Mouse (Mus musculus): ENCODE measurements around the gene Gm20518. TPM values are rescaled to one million over a fixed set of nuclear protein-coding genes. Genes with fewer than 3 reads are reported as not detected.

Gm20518 gene
- polyA plus RNA-seq, 1 experiment from 2014 or later: 0.11 TPM

GRCm38 (mm10) chr16:17833321-17833680 is 58.2 kb downstream of the Gm20518 start:
- Histone ChIP-seq H3K9me3 (ENCODE audit: low read length) (no peaks in the 10 kb centered on the region), H3K4me2 (replicated peaks; ENCODE audit: low read depth, low read length) (peak overlapping the region; percentile 97), H3K27me3 (replicated peaks; ENCODE audit: insufficient read depth, low read length) (peaks cover 49% of the 10 kb centered on the region), H3K9ac (replicated peaks; ENCODE audit: low read depth) (no peak overlapping the region), H3K4me1 (ENCODE audit: insufficient read depth, low read depth, low read length) (peaks cover 5% of the 10 kb centered on the region; the same call in 1 of the 2 replicates), H3K36me3 (ENCODE audit: insufficient read depth, low read length) (no peaks in the 10 kb centered on the region), H3K4me3 (ENCODE audit: low read depth, low read length) (peak overlapping the region; percentile 51), H3K27ac (ENCODE audit: low read length) (no peak overlapping the region)
- TF ChIP-seq CTCF (IDR thresholded peaks at IDR 0.05): no peak
- no peak for TF ChIP-seq EP300 (IDR thresholded peaks at IDR 0.05)
- peak; percentile 33; the same call in 1 of the 2 replicates for ATAC-seq
- DNase-seq (ENCODE audit: low spot score): no peak
- 0% methylated on average over 28 of the region's 37 CpGs for WGBS

GRCm38 (mm10) chr16:17832821-17833220 is 58.6 kb downstream of the Gm20518 start, which contains the start of gene B830017H08Rik:
Gene B830017H08Rik, plus strand, starts transcription at chr16:17833121.
- Histone ChIP-seq H3K27ac (ENCODE audit: low read length) (no peak within 1 kb of the TSS), H3K4me1 (ENCODE audit: insufficient read depth, low read depth, low read length) (peaks cover 5% of the 10 kb centered on the region; the same call in 1 of the 2 replicates), H3K36me3 (ENCODE audit: insufficient read depth, low read length) (no peaks in the 10 kb centered on the region), H3K9ac (replicated peaks; ENCODE audit: low read depth) (no peak within 1 kb of the TSS), H3K9me3 (ENCODE audit: low read length) (no peaks in the 10 kb centered on the region), H3K4me3 (ENCODE audit: low read depth, low read length) (peak within 1 kb of the TSS; percentile 51), H3K27me3 (replicated peaks; ENCODE audit: insufficient read depth, low read length) (peaks cover 49% of the 10 kb centered on the region), H3K4me2 (replicated peaks; ENCODE audit: low read depth, low read length) (peak within 1 kb of the TSS; percentile 97)
- ATAC-seq: no peak
- no peak for DNase-seq (ENCODE audit: low spot score)
- 29% methylated on average over 7 of the region's 7 CpGs for WGBS
- TF ChIP-seq CTCF (IDR thresholded peaks at IDR 0.05) (no peak), EP300 (IDR thresholded peaks at IDR 0.05) (no peak)

- Histone ChIP-seq H3K36me3 (ENCODE audit: insufficient read depth, low read length) (no peaks in the 10 kb centered on the region), H3K27me3 (replicated peaks; ENCODE audit: insufficient read depth, low read length) (peaks cover 49% of the 10 kb centered on the region), H3K4me1 (ENCODE audit: insufficient read depth, low read depth, low read length) (peaks cover 5% of the 10 kb centered on the region; the same call in 1 of the 2 replicates), H3K4me3 (ENCODE audit: low read depth, low read length) (no peak overlapping the region), H3K27ac (ENCODE audit: low read length) (no peak overlapping the region), H3K9ac (replicated peaks; ENCODE audit: low read depth) (no peak overlapping the region), H3K4me2 (replicated peaks; ENCODE audit: low read depth, low read length) (no peak overlapping the region), H3K9me3 (ENCODE audit: low read length) (no peaks in the 10 kb centered on the region)
- peak; percentile 52 for TF ChIP-seq CTCF (IDR thresholded peaks at IDR 0.05)
- TF ChIP-seq EP300 (IDR thresholded peaks at IDR 0.05): no peak
- WGBS: 15% methylated on average over 11 of the region's 11 CpGs
- no peak for ATAC-seq
- no peak for DNase-seq (ENCODE audit: low spot score)
Observed at GRCm38 (mm10) chr16:17831781-17832180, 59.7 kb downstream of the Gm20518 start.

- no peak overlapping the region for H3K4me2 ChIP-seq (replicated peaks; ENCODE audit: low read depth, low read length)
- ATAC-seq (no peak), DNase-seq (ENCODE audit: low spot score) (no peak)
- no peak overlapping the region for H3K27ac ChIP-seq (ENCODE audit: low read length)
- H3K4me3 ChIP-seq (ENCODE audit: low read depth, low read length): no peak overlapping the region
- 67% methylated on average over 10 of the region's 10 CpGs for WGBS
- no peaks in the 10 kb centered on the region for H3K9me3 ChIP-seq (ENCODE audit: low read length)
- H3K36me3 ChIP-seq (ENCODE audit: insufficient read depth, low read length): no peaks in the 10 kb centered on the region
- peaks cover 5% of the 10 kb centered on the region; the same call in 1 of the 2 replicates for H3K4me1 ChIP-seq (ENCODE audit: insufficient read depth, low read depth, low read length)
- H3K9ac ChIP-seq (replicated peaks; ENCODE audit: low read depth): no peak overlapping the region
- TF ChIP-seq CTCF (IDR thresholded peaks at IDR 0.05) (no peak), EP300 (IDR thresholded peaks at IDR 0.05) (no peak)
- H3K27me3 ChIP-seq (replicated peaks; ENCODE audit: insufficient read depth, low read length): peaks cover 48% of the 10 kb centered on the region
Observed at GRCm38 (mm10) chr16:17830385-17831178, 60.9 kb downstream of the Gm20518 start.

- no peak overlapping the region for H3K27ac ChIP-seq (ENCODE audit: low read length)
- no peaks in the 10 kb centered on the region for H3K36me3 ChIP-seq (ENCODE audit: insufficient read depth, low read length)
- TF ChIP-seq CTCF (IDR thresholded peaks at IDR 0.05) (no peak), EP300 (IDR thresholded peaks at IDR 0.05) (no peak)
- H3K4me1 ChIP-seq (ENCODE audit: insufficient read depth, low read depth, low read length): peaks cover 5% of the 10 kb centered on the region; the same call in 1 of the 2 replicates
- peaks cover 31% of the 10 kb centered on the region for H3K27me3 ChIP-seq (replicated peaks; ENCODE audit: insufficient read depth, low read length)
- no peaks in the 10 kb centered on the region for H3K9me3 ChIP-seq (ENCODE audit: low read length)
- H3K9ac ChIP-seq (replicated peaks; ENCODE audit: low read depth): no peak overlapping the region
- no peak overlapping the region for H3K4me2 ChIP-seq (replicated peaks; ENCODE audit: low read depth, low read length)
- ATAC-seq (no peak), DNase-seq (ENCODE audit: low spot score) (no peak)
- no peak overlapping the region for H3K4me3 ChIP-seq (ENCODE audit: low read depth, low read length)
- 63% methylated on average over 3 of the region's 3 CpGs for WGBS
Observed at GRCm38 (mm10) chr16:17828867-17829266, 62.6 kb downstream of the Gm20518 start.

GRCm38 (mm10) chr16:17828229-17828628 is 63.2 kb downstream of the Gm20518 start:
- ATAC-seq (no peak), DNase-seq (ENCODE audit: low spot score) (no peak)
- no peaks in the 10 kb centered on the region for H3K36me3 ChIP-seq (ENCODE audit: insufficient read depth, low read length)
- peaks cover 27% of the 10 kb centered on the region for H3K27me3 ChIP-seq (replicated peaks; ENCODE audit: insufficient read depth, low read length)
- TF ChIP-seq CTCF (IDR thresholded peaks at IDR 0.05): no peak
- TF ChIP-seq EP300 (IDR thresholded peaks at IDR 0.05): no peak
- H3K4me2 ChIP-seq (replicated peaks; ENCODE audit: low read depth, low read length): no peak overlapping the region
- H3K9ac ChIP-seq (replicated peaks; ENCODE audit: low read depth): no peak overlapping the region
- H3K9me3 ChIP-seq (ENCODE audit: low read length): no peaks in the 10 kb centered on the region
- H3K4me1 ChIP-seq (ENCODE audit: insufficient read depth, low read depth, low read length): peaks cover 3% of the 10 kb centered on the region; the same call in 1 of the 2 replicates
- H3K4me3 ChIP-seq (ENCODE audit: low read depth, low read length): no peak overlapping the region
- H3K27ac ChIP-seq (ENCODE audit: low read length): no peak overlapping the region
- WGBS: 85% methylated on average over 2 of the region's 2 CpGs
